27 mouse cellular contexts compared by ENCODE assay signal in genomic region chr9:77539232-77539631, GRCm38 (mm10).
"Had no signal": no experiment of that assay in that cellular context is flagged by ENCODE, and none has a peak within 500 bp of the region (broad histone marks: within the 10 kb centered on the region; RNA-seq: fewer than 3 reads in every experiment).

No protein-coding gene starts in this region.

- H3K9me3 ChIP-seq: embryonic facial prominence, embryonic 10.5 days; embryonic facial prominence, embryonic 12.5 days; embryonic facial prominence, embryonic 13.5 days; embryonic facial prominence, embryonic 15.5 days; forebrain, embryonic 10.5 days; forebrain, embryonic 12.5 days; forebrain, embryonic 13.5 days; forebrain, embryonic 15.5 days had no signal

- H3K36me3 ChIP-seq: embryonic facial prominence, embryonic 10.5 days; embryonic facial prominence, embryonic 12.5 days; embryonic facial prominence, embryonic 13.5 days; embryonic facial prominence, embryonic 15.5 days; forebrain, embryonic 12.5 days; forebrain, embryonic 15.5 days had no signal

- H3K4me3 ChIP-seq: embryonic facial prominence, embryonic 10.5 days; embryonic facial prominence, embryonic 12.5 days; embryonic facial prominence, embryonic 13.5 days; embryonic facial prominence, embryonic 15.5 days; erythroblast, embryonic 14.5 days; forebrain, embryonic 10.5 days; forebrain, embryonic 12.5 days; forebrain, embryonic 13.5 days; forebrain, embryonic 15.5 days; gastrocnemius, adult 2 months; heart, adult 2 months had no signal

- DNase-seq: cerebellum, adult 8-10 months; cerebellum, adult 9-10 months; cerebellum, adult 9-11 months; cerebellum, postnatal 10 days; cerebellum, postnatal 14 days; cerebellum, postnatal 25 days; cerebellum, postnatal 36 days; embryo, embryonic 11 days; forebrain, postnatal 0 days; gastrocnemius, adult 2 months; gastrocnemius, postnatal 10 days; gastrocnemius, postnatal 14 days; gastrocnemius, postnatal 25 days; gastrocnemius, postnatal 36 days; heart, adult 18-20 months; heart, adult 2 months had no signal

- H3K27ac ChIP-seq: embryonic facial prominence, embryonic 10.5 days; embryonic facial prominence, embryonic 12.5 days; embryonic facial prominence, embryonic 13.5 days; embryonic facial prominence, embryonic 15.5 days; forebrain, embryonic 10.5 days; forebrain, embryonic 12.5 days; forebrain, embryonic 13.5 days; forebrain, embryonic 15.5 days; gastrocnemius, adult 2 months; heart, adult 2 months had no signal

- H3K4me2 ChIP-seq: embryonic facial prominence, embryonic 12.5 days; embryonic facial prominence, embryonic 13.5 days; embryonic facial prominence, embryonic 15.5 days; forebrain, embryonic 12.5 days; forebrain, embryonic 13.5 days; forebrain, embryonic 15.5 days had no signal

- H3K9ac ChIP-seq: embryonic facial prominence, embryonic 12.5 days; embryonic facial prominence, embryonic 13.5 days; embryonic facial prominence, embryonic 15.5 days; forebrain, embryonic 12.5 days; forebrain, embryonic 13.5 days; forebrain, embryonic 15.5 days; forebrain, postnatal 0 days had no signal

- ATAC-seq: forebrain, embryonic 13.5 days; forebrain, embryonic 14.5 days; forebrain, embryonic 15.5 days; forebrain, embryonic 16.5 days; forebrain, postnatal 0 days had no signal

- H3K27me3 ChIP-seq: embryonic facial prominence, embryonic 12.5 days; embryonic facial prominence, embryonic 13.5 days; embryonic facial prominence, embryonic 15.5 days; forebrain, embryonic 13.5 days; forebrain, embryonic 15.5 days had no signal
